Mouse (Mus musculus) midbrain, embryonic 11.5 days (tissue): ENCODE results near the gene Prss46. TPM values are rescaled to one million over a fixed set of nuclear protein-coding genes. Genes with fewer than 3 reads are reported as not detected.

Experiments used
- ATAC-seq: fragments of 200-750 bp; cut with Nextera tagmentation; 2 replicates; pipeline ENCODE4 v1.8.0; 2017; ENCODE audit warnings: moderate TSS enrichment, moderate library complexity; ENCODE audit not compliant: low FRiP score
- DNase-seq: peaks from one replicate; pipeline ENCODE4 v3.0.0; 2015; ENCODE audit warnings: low spot score; ENCODE audit errors: missing footprints
- H3K27ac ChIP-seq: fragments of 300-500 bp; sonication (generic); 2 replicates; pipeline ENCODE4 v1.5.1; 2014; ENCODE audit warnings: low read depth, low read length
- H3K27me3 ChIP-seq: fragments of 300-500 bp; sonication (generic); 2 replicates; pipeline ENCODE4 v1.6.1; 2014; ENCODE audit warnings: mild to moderate bottlenecking, low read length, moderate library complexity, mixed read lengths; ENCODE audit not compliant: control insufficient read depth, insufficient read depth
- H3K36me3 ChIP-seq: fragments of 300-500 bp; sonication (generic); 2 replicates; pipeline ENCODE4 v1.6.1; 2014; ENCODE audit warnings: mild to moderate bottlenecking, low read length, moderate library complexity, mixed read lengths; ENCODE audit not compliant: control insufficient read depth, insufficient read depth
- H3K4me1 ChIP-seq: fragments of 300-500 bp; sonication (generic); 2 replicates; pipeline ENCODE4 v1.6.1; 2014; ENCODE audit warnings: low read length; ENCODE audit not compliant: control insufficient read depth, insufficient read depth
- H3K4me2 ChIP-seq: fragments of 300-500 bp; sonication (generic); 2 replicates; pipeline ENCODE4 v1.6.1; 2014; ENCODE audit warnings: mild to moderate bottlenecking, moderate library complexity
- H3K4me3 ChIP-seq: fragments of 300-500 bp; sonication (generic); 2 replicates; pipeline ENCODE4 v1.5.1; 2014; ENCODE audit warnings: low read depth, low read length
- H3K9ac ChIP-seq: fragments of 300-500 bp; sonication (generic); 2 replicates; pipeline ENCODE4 v1.6.1; 2014; ENCODE audit warnings: low read length
- H3K9me3 ChIP-seq: fragments of 300-500 bp; sonication (generic); 2 replicates; pipeline ENCODE4 v1.6.1; 2016; ENCODE audit warnings: low read length; ENCODE audit not compliant: control insufficient read depth
- WGBS: fragments of 180-500 bp; shearing (Covaris S2); extraction: QIAGEN DNeasy Blood & Tissue Kit; methylation state at CpG from one replicate; pipeline ENCODE4 v1.1.7; 2014; 5-methylcytosine and 5-hydroxymethylcytosine counted together
- polyA plus RNA-seq: library from polyadenylated mRNA; unstranded; fragments of >200 nt; fragmentation: Nextera tagmentation; extraction: Ambion mirVana; gene quantifications from 2 replicates; pipeline ENCODE4 v1.2.1, GENCODE M21; 2014

The Prss46 gene
- polyA plus RNA-seq, 1 experiment from 2014 or later = 0.11 TPM

GRCm38 (mm10) chr9:110825426-110825825 lies 18.9 kb upstream of the Prss46 start:
- no peaks in the 10 kb centered on the region for H3K9me3 ChIP-seq
- 78% methylated on average over 4 of the region's 4 CpGs for WGBS
- H3K36me3 ChIP-seq = no peaks in the 10 kb centered on the region
- no peak for DNase-seq
- H3K4me2 ChIP-seq = no peak overlapping the region
- no peak overlapping the region for H3K9ac ChIP-seq
- H3K4me1 ChIP-seq = no peaks in the 10 kb centered on the region
- H3K27me3 ChIP-seq = no peaks in the 10 kb centered on the region
- no peak overlapping the region for H3K27ac ChIP-seq
- no peak overlapping the region for H3K4me3 ChIP-seq
- no peak for ATAC-seq

- 79% methylated on average over 7 of the region's 7 CpGs for WGBS
- Histone ChIP-seq H3K4me2 (no peak overlapping the region), H3K9ac (no peak overlapping the region), H3K9me3 (no peaks in the 10 kb centered on the region), H3K27ac (no peak overlapping the region), H3K27me3 (no peaks in the 10 kb centered on the region), H3K4me1 (no peaks in the 10 kb centered on the region), H3K36me3 (no peaks in the 10 kb centered on the region), H3K4me3 (no peak overlapping the region)
- DNase-seq = no peak
- no peak for ATAC-seq
These were observed 18.5 kb upstream of the Prss46 start for GRCm38 (mm10) chr9:110825832-110826231.

- no peaks in the 10 kb centered on the region for H3K36me3 ChIP-seq
- no peaks in the 10 kb centered on the region for H3K4me1 ChIP-seq
- H3K4me3 ChIP-seq = no peak within 1 kb of the TSS
- ATAC-seq (no peak), DNase-seq (no peak)
- no peak within 1 kb of the TSS for H3K4me2 ChIP-seq
- H3K9ac ChIP-seq = no peak within 1 kb of the TSS
- H3K27ac ChIP-seq = no peak within 1 kb of the TSS
- no peaks in the 10 kb centered on the region for H3K9me3 ChIP-seq
- no peaks in the 10 kb centered on the region for H3K27me3 ChIP-seq
- 80% methylated on average over 3 of the region's 3 CpGs for WGBS
These were observed 17.9 kb upstream of the Prss46 start, which contains the start of gene Prss43 for GRCm38 (mm10) chr9:110826390-110826789. Gene Prss43, plus strand, starts transcription at chr9:110826690.

- Histone ChIP-seq H3K36me3 (no peaks in the 10 kb centered on the region), H3K27me3 (no peaks in the 10 kb centered on the region), H3K4me2 (no peak overlapping the region), H3K4me1 (no peaks in the 10 kb centered on the region), H3K9ac (no peak overlapping the region), H3K27ac (no peak overlapping the region), H3K9me3 (no peaks in the 10 kb centered on the region), H3K4me3 (no peak overlapping the region)
- ATAC-seq (no peak), DNase-seq (peak; percentile 77)
- 83% methylated on average over 5 of the region's 5 CpGs for WGBS
These were observed 11.3 kb upstream of the Prss46 start for GRCm38 (mm10) chr9:110833021-110833420.

GRCm38 (mm10) chr9:110834411-110834810 lies 9.9 kb upstream of the Prss46 start, which contains the start of gene Prss45:
Gene Prss45, plus strand, starts transcription at chr9:110834588.
- Histone ChIP-seq H3K4me1 (no peaks in the 10 kb centered on the region), H3K4me3 (no peak within 1 kb of the TSS), H3K9ac (no peak within 1 kb of the TSS; the same call in 1 of the 2 replicates), H3K27me3 (no peaks in the 10 kb centered on the region), H3K9me3 (no peaks in the 10 kb centered on the region), H3K4me2 (no peak within 1 kb of the TSS), H3K27ac (no peak within 1 kb of the TSS), H3K36me3 (no peaks in the 10 kb centered on the region)
- WGBS = 80% methylated on average over 19 of the region's 19 CpGs
- ATAC-seq = no peak
- peak; percentile 78 for DNase-seq

GRCm38 (mm10) chr9:110834961-110835360 lies 9.3 kb upstream of the Prss46 start:
- Histone ChIP-seq H3K36me3 (no peaks in the 10 kb centered on the region), H3K4me3 (no peak overlapping the region), H3K9me3 (no peaks in the 10 kb centered on the region), H3K4me1 (no peaks in the 10 kb centered on the region), H3K4me2 (no peak overlapping the region), H3K27ac (no peak overlapping the region), H3K9ac (no peak overlapping the region; the same call in 1 of the 2 replicates), H3K27me3 (no peaks in the 10 kb centered on the region)
- ATAC-seq (no peak), DNase-seq (no peak)
- WGBS = 30% methylated on average over 10 of the region's 10 CpGs

- 49% methylated on average over 2 of the region's 2 CpGs for WGBS
- Histone ChIP-seq H3K4me1 (no peaks in the 10 kb centered on the region), H3K36me3 (no peaks in the 10 kb centered on the region), H3K4me3 (no peak overlapping the region), H3K27ac (no peak overlapping the region), H3K9ac (no peak overlapping the region), H3K4me2 (no peak overlapping the region), H3K27me3 (no peaks in the 10 kb centered on the region), H3K9me3 (no peaks in the 10 kb centered on the region)
- ATAC-seq (no peak), DNase-seq (no peak)
These were observed 8.2 kb upstream of the Prss46 start for GRCm38 (mm10) chr9:110836112-110836511.

- WGBS = 87% methylated on average over 6 of the region's 6 CpGs
- Histone ChIP-seq H3K4me3 (no peak overlapping the region), H3K4me2 (no peak overlapping the region)
These were observed 3.4 kb upstream of the Prss46 start for GRCm38 (mm10) chr9:110840905-110841304.

GRCm38 (mm10) chr9:110841438-110841837 lies 2.9 kb upstream of the Prss46 start:
- Histone ChIP-seq H3K9ac (no peak overlapping the region), H3K4me1 (no peaks in the 10 kb centered on the region), H3K27ac (no peak overlapping the region), H3K9me3 (no peaks in the 10 kb centered on the region), H3K36me3 (no peaks in the 10 kb centered on the region), H3K4me2 (no peak overlapping the region), H3K4me3 (no peak overlapping the region), H3K27me3 (no peaks in the 10 kb centered on the region)
- DNase-seq (no peak), ATAC-seq (no peak)
- 80% methylated on average over 2 of the region's 2 CpGs for WGBS

More at GRCm38 (mm10) chr9:110840905-110841304, 3.4 kb upstream of the Prss46 start:
- H3K27ac ChIP-seq = no peak overlapping the region
- H3K4me1 ChIP-seq = no peaks in the 10 kb centered on the region
- DNase-seq = no peak
- H3K9me3 ChIP-seq = no peaks in the 10 kb centered on the region
- H3K27me3 ChIP-seq = no peaks in the 10 kb centered on the region
- ATAC-seq = no peak
- H3K9ac ChIP-seq = no peak overlapping the region
- H3K36me3 ChIP-seq = no peaks in the 10 kb centered on the region
